Mouse (Mus musculus) heart, adult 2 months (tissue): ENCODE data around the gene Olfr980. TPM values are rescaled to one million over a fixed set of nuclear protein-coding genes. Genes with fewer than 3 reads are reported as not detected.
"Not testable (repeated sequence)": the region's sequence is repeated elsewhere in the genome, so short reads cannot be mapped to it uniquely, and the experiment has no call there.

Experiments
- DNase-seq, 2 experiments: peaks; one replicate each; pipeline ENCODE4 v3.0.0; 2021
- H3K27ac ChIP-seq: fragments of 200-600 bp; 2 replicates; pipeline ENCODE4 v1.8.1; 2022
- H3K27me3 ChIP-seq: fragments of 200-500 bp; 2 replicates; pipeline ENCODE4 v1.6.1; 2012; ENCODE audit warnings: mild to moderate bottlenecking, low read length, inconsistent platforms, mixed read lengths; ENCODE audit not compliant: control insufficient read depth, insufficient read depth
- H3K36me3 ChIP-seq: fragments of 200-500 bp; 2 replicates; pipeline ENCODE4 v1.6.1; 2012; ENCODE audit warnings: low read length, inconsistent platforms; ENCODE audit not compliant: control insufficient read depth, insufficient read depth
- H3K4me1 ChIP-seq: fragments of 200-500 bp; 2 replicates; pipeline ENCODE4 v1.6.1; 2011; ENCODE audit warnings: low read length; ENCODE audit not compliant: control insufficient read depth, insufficient read depth
- H3K4me3 ChIP-seq: fragments of 200-600 bp; 2 replicates; pipeline ENCODE4 v1.8.1; 2022
- H3K79me2 ChIP-seq: fragments of 200-500 bp; replicated peaks from 2 replicates; pipeline ENCODE4 v1.6.1; 2012; ENCODE audit warnings: mild to moderate bottlenecking, inconsistent platforms, low read length, moderate library complexity, mixed read lengths; ENCODE audit not compliant: control insufficient read depth, insufficient read depth
- H3K9ac ChIP-seq: fragments of 200-500 bp; 2 replicates; pipeline ENCODE4 v1.6.1; 2012; ENCODE audit warnings: low read depth, mild to moderate bottlenecking, control low read depth, inconsistent platforms, low read length, mixed read lengths
- CTCF ChIP-seq: fragments of 200-600 bp; IDR thresholded peaks from 2 replicates; pipeline ENCODE4 v1.8.1; 2022; ENCODE audit warnings: antibody characterized with exemption, mild to moderate bottlenecking, moderate library complexity
- EP300 ChIP-seq: fragments of 200-500 bp; IDR thresholded peaks from 2 replicates; pipeline ENCODE4 v1.6.1; 2011; ENCODE audit warnings: low read depth, low read length, control low read depth; ENCODE audit not compliant: insufficient read depth
- POLR2A ChIP-seq: fragments of 200-500 bp; IDR thresholded peaks from 2 replicates; pipeline ENCODE4 v1.6.1; 2011; ENCODE audit warnings: mild to moderate bottlenecking, low read depth, low read length, control low read depth; ENCODE audit not compliant: insufficient read depth
- WGBS: fragments of 180-500 bp; shearing (Covaris S2); methylation state at CpG from one replicate; pipeline ENCODE4 v1.1.7; 2018; 5-methylcytosine and 5-hydroxymethylcytosine counted together
- intact Hi-C: fragments of 180-260 bp; cut with DNase I; formaldehyde crosslinking; loops from one replicate; pipeline ENCODE4 v1.15.1; 2025
- long read RNA-seq: library from polyadenylated mRNA; stranded (forward); transcript quantifications from one replicate; pipeline ENCODE4 v2.0.0, GENCODE M21; 2021
- polyA plus RNA-seq: library from polyadenylated mRNA; depleted of rRNA; stranded (reverse); fragments of >200 nt; gene quantifications from 2 replicates; pipeline ENCODE4 v1.2.3, GENCODE M21; 2012; rRNA removed
- total RNA-seq, 2 experiments: library from RNA; stranded (reverse); gene quantifications; 2 replicates each; pipeline ENCODE4 v1.2.3; 2021

Olfr980 gene
- total RNA-seq (not detected), polyA plus RNA-seq (not detected in 2 replicates)
- long read RNA-seq, result 0 reads

GRCm38 (mm10) chr9:40009482-40009881 lies at the start of gene Olfr980:
Olfr980 (minus strand) TSS chr9:40009582.
- intact Hi-C loops, result no loop called here
- no peak within 1 kb of the TSS for H3K27ac ChIP-seq
- no peak for TF ChIP-seq POLR2A
- no peak for TF ChIP-seq EP300
- TF ChIP-seq CTCF, result no peak
- WGBS, result 87% methylated on average over 1 of the region's 1 CpGs
- H3K79me2 ChIP-seq, result no peaks in the 10 kb centered on the region
- DNase-seq, result no peak
- H3K36me3 ChIP-seq, result no peaks in the 10 kb centered on the region
- no peak within 1 kb of the TSS for H3K4me3 ChIP-seq
- no peaks in the 10 kb centered on the region for H3K4me1 ChIP-seq
- no peaks in the 10 kb centered on the region for H3K27me3 ChIP-seq
- no peak within 1 kb of the TSS for H3K9ac ChIP-seq

- no peaks in the 10 kb centered on the region for H3K36me3 ChIP-seq
- WGBS, result 87% methylated on average over 19 of the region's 19 CpGs
- TF ChIP-seq POLR2A, result no peak
- no peak overlapping the region for H3K9ac ChIP-seq
- no peak overlapping the region for H3K27ac ChIP-seq
- intact Hi-C loops, result no loop called here
- H3K4me3 ChIP-seq, result no peak overlapping the region
- no peaks in the 10 kb centered on the region for H3K4me1 ChIP-seq
- H3K79me2 ChIP-seq, result no peaks in the 10 kb centered on the region
- no peaks in the 10 kb centered on the region for H3K27me3 ChIP-seq
- DNase-seq, result no peak
These were observed 40.8 kb upstream of the Olfr980 start for GRCm38 (mm10) chr9:40050138-40050537.

- Histone ChIP-seq H3K79me2 (no peaks in the 10 kb centered on the region), H3K36me3 (no peaks in the 10 kb centered on the region), H3K27me3 (no peaks in the 10 kb centered on the region), H3K9ac (no peak within 1 kb of the TSS), H3K4me3 (no peak within 1 kb of the TSS), H3K27ac (no peak within 1 kb of the TSS), H3K4me1 (no peaks in the 10 kb centered on the region)
- intact Hi-C loops, result no loop called here
- DNase-seq, result no peak
- whole genome bisulfite sequencing, result 73% methylated on average over 2 of the region's 2 CpGs
- TF ChIP-seq EP300 (no peak), POLR2A (no peak), CTCF (no peak)
These were observed 11.8 kb upstream of the Olfr980 start, which contains the start of gene Olfr981 for GRCm38 (mm10) chr9:40021164-40021563. Olfr981 (plus strand) TSS chr9:40021464.

GRCm38 (mm10) chr9:40003365-40003764 lies 6.0 kb downstream of the Olfr980 start, which contains the start of gene Olfr979:
Olfr979 (minus strand) TSS chr9:40003465.
- intact Hi-C loops, result no loop called here
- Histone ChIP-seq H3K4me3 (no peak within 1 kb of the TSS), H3K79me2 (no peaks in the 10 kb centered on the region), H3K36me3 (no peaks in the 10 kb centered on the region), H3K27ac (no peak within 1 kb of the TSS), H3K4me1 (no peaks in the 10 kb centered on the region), H3K27me3 (no peaks in the 10 kb centered on the region), H3K9ac (no peak within 1 kb of the TSS)
- 98% methylated on average over 1 of the region's 1 CpGs for WGBS
- TF ChIP-seq EP300 (no peak), CTCF (no peak), POLR2A (no peak)
- no peak for DNase-seq

- intact Hi-C loops, result no loop called here
- H3K9ac ChIP-seq, result no peak within 1 kb of the TSS
- no peaks in the 10 kb centered on the region for H3K79me2 ChIP-seq
- no peak within 1 kb of the TSS for H3K27ac ChIP-seq
- no peaks in the 10 kb centered on the region for H3K27me3 ChIP-seq
- TF ChIP-seq POLR2A (no peak), EP300 (no peak), CTCF (no peak)
- no peak for DNase-seq
- 81% methylated on average over 2 of the region's 2 CpGs for WGBS
- no peaks in the 10 kb centered on the region for H3K36me3 ChIP-seq
- H3K4me3 ChIP-seq, result no peak within 1 kb of the TSS
- no peaks in the 10 kb centered on the region for H3K4me1 ChIP-seq
These were observed 17.6 kb downstream of the Olfr980 start, which contains the start of gene Olfr978 for GRCm38 (mm10) chr9:39991813-39992212. Olfr978 (plus strand) TSS chr9:39992113.

GRCm38 (mm10) chr9:39976581-39977145 lies 32.7 kb downstream of the Olfr980 start:
- H3K9ac ChIP-seq, H3K4me1 ChIP-seq, H3K79me2 ChIP-seq, DNase-seq, H3K4me3 ChIP-seq, H3K27ac ChIP-seq, intact Hi-C loops, H3K36me3 ChIP-seq, H3K27me3 ChIP-seq: not testable (repeated sequence)
- WGBS, result 77% methylated on average over 1 of the region's 1 CpGs

- H3K79me2 ChIP-seq, H3K27ac ChIP-seq, H3K4me3 ChIP-seq, H3K27me3 ChIP-seq, H3K4me1 ChIP-seq, DNase-seq, intact Hi-C loops, H3K9ac ChIP-seq, H3K36me3 ChIP-seq: not testable (repeated sequence)
- WGBS, result 84% methylated on average over 8 of the region's 9 CpGs
These were observed 48.3 kb downstream of the Olfr980 start, which contains the start of gene Olfr976 for GRCm38 (mm10) chr9:39961033-39961432. Olfr976 (minus strand) TSS chr9:39961133.

Other genes with a start within 250 kb of the Olfr980 start
- not detected for gene Olfr968, start 226.3 kb downstream of the Olfr980 start, total RNA-seq
- not detected in 2 replicates for gene Olfr968, start 226.3 kb downstream of the Olfr980 start, polyA plus RNA-seq
- gene Olfr969, start 218.6 kb downstream of the Olfr980 start, total RNA-seq, result not detected
- not detected in 2 replicates for gene Olfr969, start 218.6 kb downstream of the Olfr980 start, polyA plus RNA-seq
- gene Olfr970, start 200.7 kb downstream of the Olfr980 start, total RNA-seq, result not detected
- not detected in 2 replicates for gene Olfr970, start 200.7 kb downstream of the Olfr980 start, polyA plus RNA-seq
- not detected for gene Olfr971, start 172.7 kb downstream of the Olfr980 start, total RNA-seq
- not detected in 2 replicates for gene Olfr971, start 172.7 kb downstream of the Olfr980 start, polyA plus RNA-seq
- gene Olfr972, start 143.2 kb downstream of the Olfr980 start, total RNA-seq, result not detected
- not detected in 2 replicates for gene Olfr972, start 143.2 kb downstream of the Olfr980 start, polyA plus RNA-seq
- not detected for gene Olfr229, start 102.2 kb downstream of the Olfr980 start, total RNA-seq
- not detected in 2 replicates for gene Olfr229, start 102.2 kb downstream of the Olfr980 start, polyA plus RNA-seq
- not detected for gene Olfr974, start 72.1 kb downstream of the Olfr980 start, total RNA-seq
- not detected in 2 replicates for gene Olfr974, start 72.1 kb downstream of the Olfr980 start, polyA plus RNA-seq
- not detected for gene Olfr975, start 57.5 kb downstream of the Olfr980 start, total RNA-seq
- gene Olfr975, start 57.5 kb downstream of the Olfr980 start, polyA plus RNA-seq, result not detected in 2 replicates
- not detected for gene Olfr976, start 48.4 kb downstream of the Olfr980 start, total RNA-seq
- gene Olfr976, start 48.4 kb downstream of the Olfr980 start, polyA plus RNA-seq, result not detected in 2 replicates
- gene Olfr978, start 17.5 kb downstream of the Olfr980 start, total RNA-seq, result not detected
- not detected in 2 replicates for gene Olfr978, start 17.5 kb downstream of the Olfr980 start, polyA plus RNA-seq
- not detected for gene Olfr979, start 6.1 kb downstream of the Olfr980 start, total RNA-seq
- gene Olfr979, start 6.1 kb downstream of the Olfr980 start, polyA plus RNA-seq, result not detected in 2 replicates
- not detected for gene Olfr981, start 11.9 kb upstream of the Olfr980 start, total RNA-seq
- gene Olfr981, start 11.9 kb upstream of the Olfr980 start, polyA plus RNA-seq, result not detected in 2 replicates
- not detected for gene Olfr982, start 64.2 kb upstream of the Olfr980 start, total RNA-seq
- gene Olfr982, start 64.2 kb upstream of the Olfr980 start, polyA plus RNA-seq, result not detected in 2 replicates
- gene Olfr983, start 84.0 kb upstream of the Olfr980 start, total RNA-seq, result not detected
- gene Olfr983, start 84.0 kb upstream of the Olfr980 start, polyA plus RNA-seq, result not detected in 2 replicates
- not detected for gene Olfr984, start 104.6 kb upstream of the Olfr980 start, total RNA-seq
- gene Olfr984, start 104.6 kb upstream of the Olfr980 start, polyA plus RNA-seq, result not detected in 2 replicates
- gene Olfr985, start 120.6 kb upstream of the Olfr980 start, total RNA-seq, result not detected
- not detected in 2 replicates for gene Olfr985, start 120.6 kb upstream of the Olfr980 start, polyA plus RNA-seq
- not detected for gene Tmem225, start 138.5 kb upstream of the Olfr980 start, total RNA-seq
- gene Tmem225, start 138.5 kb upstream of the Olfr980 start, polyA plus RNA-seq, result not detected in 2 replicates
- gene Olfr986, start 171.3 kb upstream of the Olfr980 start, total RNA-seq, result not detected
- gene Olfr986, start 171.3 kb upstream of the Olfr980 start, polyA plus RNA-seq, result not detected in 2 replicates
- gene Zfp202, start 182.7 kb upstream of the Olfr980 start, total RNA-seq, result 1 to 10 TPM; 2.7 to 2.8 TPM
- 1.2 and 1.8 TPM in 2 replicates for gene Zfp202, start 182.7 kb upstream of the Olfr980 start, polyA plus RNA-seq